Mouse (Mus musculus) layer of hippocampus, adult 11-12 months (tissue): ENCODE data around the gene Sec23ip.
A peak's percentile ranks its signal among the peaks of the same experiment; 100 is the strongest.
"Not testable (repeated sequence)": the region's sequence is repeated elsewhere in the genome, so short reads cannot be mapped to it uniquely, and the experiment has no call there.

Experiments used
- DNase-seq: peaks from one replicate; pipeline ENCODE4 v3.0.0; 2022; ENCODE audit warnings: low spot score

The Sec23ip gene

DNA sequence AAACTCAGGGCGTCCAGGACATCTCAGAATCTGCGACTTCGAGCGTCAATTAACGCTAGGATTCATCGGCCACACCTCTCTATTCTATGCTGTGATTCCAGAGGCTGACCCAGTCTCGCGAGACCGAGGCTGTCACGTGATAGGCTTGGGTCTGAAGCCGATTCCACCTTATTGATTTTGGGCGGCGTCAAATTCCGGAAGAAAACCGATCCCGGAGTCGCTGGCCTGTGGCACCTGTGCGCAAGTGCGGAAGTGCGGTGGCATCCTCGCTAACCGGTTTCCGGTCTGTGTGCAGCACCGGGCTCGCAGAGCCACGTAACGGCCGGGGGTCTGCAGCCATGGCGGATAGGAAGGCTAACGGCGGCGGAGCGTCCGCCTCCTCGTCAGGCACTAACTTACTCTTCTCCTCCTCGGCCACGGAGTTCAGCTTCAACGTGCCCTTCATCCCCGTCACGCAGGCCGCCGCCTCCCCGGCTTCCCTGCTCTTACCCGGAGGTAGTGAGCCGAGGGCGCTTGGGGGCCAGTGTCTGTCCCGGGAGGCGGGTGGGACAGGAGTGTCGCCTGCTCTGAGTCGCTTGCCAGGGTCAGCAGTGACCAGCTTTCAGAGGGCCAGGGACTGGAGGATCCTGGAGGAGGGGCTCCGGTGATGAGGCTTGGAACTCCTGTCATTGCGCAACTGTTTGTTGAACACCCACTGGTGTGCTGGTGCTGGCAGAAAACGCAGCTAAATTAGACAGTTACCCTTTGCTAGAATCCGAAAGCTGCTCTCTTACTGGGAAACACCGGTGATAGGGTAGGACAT, at the start of gene Sec23ip:
Sec23ip (plus strand) TSS at position 260 of the 802 bp plus-strand sequence.
- peak; percentile 99 for DNase-seq

DNA sequence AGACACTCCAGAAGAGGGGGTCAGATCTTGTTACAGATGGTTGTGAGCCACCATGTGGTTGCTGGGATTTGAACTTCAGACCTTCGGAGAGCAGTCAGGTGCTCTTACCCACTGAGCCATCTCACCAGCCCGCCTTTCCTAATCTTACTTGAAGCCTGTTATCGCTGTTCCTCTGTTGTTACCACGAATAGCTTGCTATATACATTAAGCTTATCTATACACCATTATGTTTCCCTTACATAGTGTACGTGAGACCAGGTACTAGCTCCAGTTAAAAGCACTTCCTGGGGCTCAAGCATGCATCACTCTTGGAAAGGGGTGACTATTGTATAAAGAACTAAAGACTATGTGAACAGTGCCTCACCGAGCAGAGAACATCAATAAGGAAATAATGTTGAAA, 44.8 kb upstream of the Sec23ip start:
- not testable (repeated sequence) for DNase-seq

DNA sequence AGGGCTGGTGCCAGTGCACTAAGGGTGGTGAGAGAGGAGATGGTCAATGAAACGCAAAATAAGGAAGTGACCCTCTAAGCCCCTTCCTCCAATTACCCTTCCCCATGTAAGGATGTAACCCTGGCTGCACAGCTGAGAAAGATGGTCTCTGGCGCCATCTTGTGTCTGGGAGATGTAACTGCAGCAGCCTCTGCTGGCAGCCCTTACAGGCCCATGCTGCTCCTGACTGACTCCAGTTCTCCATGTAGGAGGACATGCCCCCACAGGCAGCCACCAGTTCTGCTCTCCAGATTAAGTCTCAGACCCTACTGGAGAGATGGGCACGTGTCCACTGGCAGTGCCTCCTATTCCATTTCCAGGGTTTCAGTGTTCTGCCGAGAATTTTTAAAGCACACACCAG, 39.0 kb upstream of the Sec23ip start:
- peak; percentile 65 for DNase-seq

DNA sequence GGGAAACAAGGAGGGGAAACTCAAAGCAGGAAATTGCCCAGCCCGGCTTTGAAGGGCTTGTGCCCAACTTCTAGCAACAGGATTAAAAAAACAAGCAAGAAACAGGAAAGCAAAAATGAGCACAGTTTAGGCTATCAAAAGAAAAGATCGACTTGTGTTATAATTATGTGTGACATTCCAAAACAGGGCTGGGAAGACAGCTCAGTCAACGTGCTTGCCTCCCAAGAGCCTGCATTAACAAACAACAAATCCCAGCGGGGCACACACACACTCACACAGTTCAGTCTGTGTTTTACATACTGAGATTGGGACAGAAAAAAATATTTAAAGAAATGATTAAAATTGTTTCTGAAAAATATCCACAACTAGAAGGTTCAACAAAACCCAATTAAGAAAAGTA, 26.8 kb upstream of the Sec23ip start:
- no peak for DNase-seq

DNA sequence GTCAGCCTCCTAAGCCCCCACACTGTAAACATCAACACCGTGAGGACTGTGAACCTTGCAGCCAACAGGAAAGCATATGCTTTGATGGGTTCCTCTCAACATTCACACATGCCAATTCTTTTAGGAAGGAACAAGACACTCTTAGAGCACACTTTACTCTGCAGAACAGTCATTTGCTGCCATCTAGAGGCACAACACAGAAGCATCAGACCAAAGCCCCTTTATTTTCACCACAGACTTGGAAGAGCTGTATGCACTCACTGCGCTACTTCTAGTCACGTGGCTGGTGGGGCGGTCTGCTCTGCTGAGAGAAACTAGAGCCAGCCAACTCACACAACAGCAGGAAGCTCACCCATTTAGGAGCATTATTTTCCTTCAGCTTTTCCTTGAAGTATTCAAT, 20.0 kb upstream of the Sec23ip start:
- DNase-seq: peak; percentile 87

DNA sequence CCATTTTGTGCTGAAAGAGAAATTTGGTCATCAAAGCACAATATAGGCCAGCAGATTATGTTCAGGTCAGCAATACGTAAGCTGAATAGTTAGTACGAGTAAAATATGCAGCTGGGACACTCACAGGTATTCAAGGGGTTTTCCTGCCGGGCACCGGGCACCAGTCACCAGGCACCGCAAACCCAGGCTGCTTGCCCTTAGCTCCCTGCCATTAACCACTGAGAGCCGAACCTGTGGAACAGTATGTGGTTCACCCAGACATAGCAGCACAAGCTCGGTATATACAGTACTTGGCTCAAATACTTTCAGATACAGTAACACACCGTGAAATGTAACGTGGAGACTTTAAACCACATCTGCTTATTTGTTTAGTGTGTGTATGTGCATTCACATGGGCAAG, 19.6 kb upstream of the Sec23ip start:
- no peak for DNase-seq

DNA sequence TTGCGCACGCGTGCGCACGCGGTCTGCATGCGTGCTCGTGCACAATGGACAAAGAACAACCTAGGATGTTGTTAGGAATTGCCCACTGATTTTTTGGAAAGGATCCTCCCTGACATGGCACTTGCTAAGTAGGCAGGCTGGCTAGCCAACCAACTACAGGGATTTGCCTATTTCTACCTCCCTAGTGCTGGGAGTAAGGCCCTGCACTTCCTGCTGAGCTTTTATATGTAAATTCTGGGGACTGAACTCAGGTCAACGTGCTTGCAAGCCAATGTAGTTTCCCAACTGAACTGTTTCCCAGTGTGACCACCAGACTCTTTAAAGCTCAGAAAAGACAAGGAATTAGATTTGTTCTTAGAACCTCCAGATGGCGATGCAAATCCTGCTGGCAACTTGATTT, 17.7 kb upstream of the Sec23ip start:
- DNase-seq: no peak

DNA sequence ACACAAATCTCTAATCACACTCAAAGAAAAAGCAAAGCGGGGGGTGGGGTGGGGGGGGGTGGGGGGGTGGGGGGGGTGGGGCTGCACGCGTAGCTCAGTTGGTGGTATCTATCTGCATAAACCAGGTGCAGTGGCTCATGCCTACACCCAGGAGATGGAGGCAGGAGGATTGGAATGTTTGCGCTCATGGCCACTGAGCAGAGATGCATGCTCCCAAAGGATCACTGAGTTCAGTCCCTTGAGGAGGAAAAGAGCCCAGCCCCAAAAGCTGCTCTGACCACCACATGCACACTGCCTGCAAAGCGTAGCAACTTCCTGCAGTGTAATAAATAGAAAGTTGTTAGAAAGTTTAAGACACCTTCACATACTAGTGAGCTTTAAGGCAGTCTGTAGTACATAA, 17.0 kb upstream of the Sec23ip start:
- no peak for DNase-seq

DNA sequence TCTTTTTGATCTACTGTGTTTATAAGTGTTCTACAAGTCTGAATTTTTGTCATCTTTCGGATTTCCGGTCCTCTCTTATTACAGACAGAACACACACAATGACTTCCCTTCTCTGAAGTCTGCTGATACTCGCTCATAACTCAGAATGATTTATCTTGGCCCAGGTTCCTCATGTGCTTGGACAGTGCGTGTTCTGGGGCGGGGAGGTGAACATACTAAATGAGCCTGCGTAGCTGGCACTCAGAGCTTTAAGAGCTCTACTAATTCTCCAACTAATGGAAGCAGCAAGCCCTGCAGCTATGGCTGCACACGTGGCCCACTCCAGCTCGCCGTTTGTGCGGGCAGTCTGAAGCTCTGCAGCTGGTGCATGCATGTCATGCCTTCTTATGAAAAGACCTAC, 16.0 kb upstream of the Sec23ip start:
- DNase-seq: no peak

DNA sequence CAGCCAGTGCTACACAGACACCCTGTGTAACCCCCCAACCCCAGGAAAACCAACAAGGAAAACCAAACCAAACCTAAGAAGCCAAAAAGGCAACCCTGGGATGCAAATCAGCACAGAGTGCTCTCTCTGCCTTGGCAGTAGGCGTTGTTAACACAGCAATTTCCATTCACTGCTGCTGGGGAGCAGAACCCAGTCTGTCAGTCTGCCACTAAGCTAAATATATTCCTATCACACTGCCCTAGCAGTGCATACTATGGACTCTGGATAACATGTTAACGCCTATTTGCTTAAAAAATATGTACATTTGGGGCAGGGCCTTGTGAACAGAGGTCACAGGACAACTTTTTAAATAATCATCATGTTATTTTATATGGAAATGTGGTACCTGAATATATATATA, 13.2 kb upstream of the Sec23ip start:
- no peak for DNase-seq

DNA sequence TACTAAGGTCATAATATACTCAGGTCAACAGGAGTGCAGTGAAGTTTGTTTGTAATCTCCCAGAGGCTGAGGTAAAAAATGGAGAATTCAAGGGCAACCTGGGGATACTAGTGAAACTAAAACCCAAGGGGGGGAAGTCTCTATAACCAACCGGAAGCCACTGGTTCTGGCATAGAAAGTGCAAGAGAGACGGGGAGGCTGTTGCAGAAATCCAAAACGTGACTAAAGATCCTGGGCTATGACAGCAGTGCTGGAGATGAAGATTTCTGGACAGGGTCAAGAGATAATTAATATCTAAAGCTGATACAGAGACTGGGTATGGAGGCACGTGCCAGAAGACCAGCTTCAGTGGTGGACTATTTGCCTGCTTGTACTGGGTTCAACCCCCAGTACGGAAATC, 6.7 kb upstream of the Sec23ip start:
- DNase-seq: no peak

DNA sequence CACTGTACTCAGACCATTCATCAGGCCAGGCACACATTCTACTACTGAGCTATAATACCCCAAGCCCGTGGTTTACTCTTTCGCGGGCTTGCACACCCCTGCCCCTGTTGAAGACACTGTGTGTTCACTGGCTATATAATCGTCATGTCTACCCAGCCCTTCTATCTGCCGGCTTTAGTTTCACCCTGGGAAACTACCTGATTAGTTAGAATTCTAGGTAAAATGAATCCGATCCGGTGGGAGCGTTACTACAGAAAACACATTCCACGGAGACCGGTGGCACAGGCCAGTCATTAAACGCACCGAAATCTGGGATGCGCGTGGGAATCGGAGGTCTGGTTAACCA, 5.7 kb upstream of the Sec23ip start:
- no peak for DNase-seq

DNA sequence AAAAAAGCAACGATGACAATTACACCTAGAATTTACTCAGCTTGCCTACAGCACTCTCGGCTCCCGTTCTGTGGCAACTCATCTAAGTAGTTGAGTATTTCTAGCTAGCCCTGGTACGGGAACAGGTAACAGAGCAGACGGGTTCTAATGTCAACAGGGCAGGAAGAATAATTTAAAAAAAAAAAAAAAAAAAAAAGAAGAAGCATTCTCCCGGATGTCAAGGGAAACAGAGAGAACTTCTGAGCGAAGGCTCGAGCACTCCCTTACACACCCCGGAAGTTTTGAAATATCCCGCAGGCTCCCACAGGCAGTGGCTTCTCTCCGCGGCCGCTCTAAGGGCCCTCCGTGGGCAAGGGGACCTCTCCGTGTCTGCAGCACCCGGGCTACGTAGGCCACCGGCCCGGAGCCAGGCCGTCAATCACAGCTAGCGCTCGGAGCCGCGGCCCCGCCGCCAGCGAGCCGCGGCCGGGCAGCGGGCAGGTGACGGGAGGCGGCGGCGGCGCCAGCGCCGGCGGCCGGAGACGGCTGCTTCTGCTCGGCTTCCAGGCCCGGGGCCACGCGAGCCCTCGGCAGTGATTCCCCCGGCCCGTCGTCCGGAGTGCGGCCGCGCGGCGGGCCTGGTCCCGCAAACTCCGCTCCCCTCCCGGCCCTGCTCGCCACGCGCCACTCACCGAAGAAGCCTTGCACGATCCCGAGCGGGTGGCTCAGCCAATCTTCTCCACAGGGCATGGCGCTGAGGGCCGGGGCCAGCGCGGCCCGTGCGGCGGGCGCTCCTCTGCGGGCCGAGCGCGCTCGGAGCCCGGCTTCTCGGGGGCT, 5.1 kb upstream of the Sec23ip start:
- peak; percentile 37 for DNase-seq

DNA sequence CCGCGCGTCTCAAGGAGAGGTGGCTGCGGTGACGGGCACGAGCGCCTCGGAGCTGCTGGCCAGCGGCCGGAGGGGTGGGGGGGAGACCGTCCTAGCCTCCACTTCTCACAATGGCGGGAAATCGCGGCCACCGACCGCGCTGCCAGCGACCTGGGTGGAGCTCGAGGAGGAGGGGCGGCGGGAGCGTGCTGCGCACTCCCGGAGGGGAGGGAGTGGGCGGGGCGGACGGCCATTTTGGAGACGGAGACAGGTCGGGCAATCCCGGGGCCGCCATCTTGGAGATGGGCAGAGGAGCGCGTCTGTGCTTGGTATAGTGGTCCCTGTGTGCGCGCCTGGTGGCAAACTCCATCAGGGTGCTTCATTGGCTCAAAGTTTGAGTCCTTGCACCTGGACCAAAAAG, 4.4 kb upstream of the Sec23ip start, which contains the start of gene Mcmbp:
Mcmbp (minus strand) TSS at position 162 of the 400 bp plus-strand sequence.
- peak; percentile 96 for DNase-seq

DNA sequence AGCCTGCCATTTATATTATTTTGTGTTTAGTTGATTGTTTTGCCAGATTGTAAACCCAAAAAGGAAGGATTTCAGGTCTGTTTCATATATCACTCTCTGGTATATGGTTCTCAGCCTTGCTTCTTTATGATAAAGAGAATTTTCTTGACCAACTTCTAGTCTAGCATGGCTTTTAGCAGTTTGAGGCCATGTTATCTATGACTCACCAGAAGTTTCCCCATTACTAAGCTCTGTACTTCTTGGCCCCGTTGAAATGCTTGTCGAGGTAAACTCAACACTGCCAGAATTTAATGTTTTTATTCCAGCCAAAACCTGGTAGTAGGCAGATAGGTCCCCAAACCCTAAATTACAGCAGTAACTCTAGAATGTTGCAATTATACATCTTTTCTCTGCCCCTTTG, 845 bp upstream of the Sec23ip start:
- no peak for DNase-seq

DNA sequence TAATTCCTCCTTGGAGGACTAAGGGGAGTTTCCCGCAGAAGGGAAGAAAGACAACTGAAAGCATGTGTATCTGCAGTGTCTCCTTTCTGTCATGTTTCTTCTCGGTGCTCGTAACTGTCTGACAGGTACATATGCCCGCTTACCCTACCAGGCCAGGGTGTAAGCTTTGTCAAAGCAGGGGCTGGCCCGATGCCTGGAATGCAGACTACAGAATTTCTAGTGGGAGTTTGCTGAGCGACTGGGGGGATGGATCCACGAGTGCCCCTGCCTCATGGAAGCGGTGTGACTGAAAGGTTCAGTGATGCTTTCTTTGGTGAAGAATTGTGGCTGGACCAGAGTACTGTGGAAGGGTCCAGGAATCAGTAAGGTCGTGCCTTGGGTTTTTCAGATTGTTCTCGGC, 1.4 kb downstream of the Sec23ip start:
- DNase-seq: no peak

DNA sequence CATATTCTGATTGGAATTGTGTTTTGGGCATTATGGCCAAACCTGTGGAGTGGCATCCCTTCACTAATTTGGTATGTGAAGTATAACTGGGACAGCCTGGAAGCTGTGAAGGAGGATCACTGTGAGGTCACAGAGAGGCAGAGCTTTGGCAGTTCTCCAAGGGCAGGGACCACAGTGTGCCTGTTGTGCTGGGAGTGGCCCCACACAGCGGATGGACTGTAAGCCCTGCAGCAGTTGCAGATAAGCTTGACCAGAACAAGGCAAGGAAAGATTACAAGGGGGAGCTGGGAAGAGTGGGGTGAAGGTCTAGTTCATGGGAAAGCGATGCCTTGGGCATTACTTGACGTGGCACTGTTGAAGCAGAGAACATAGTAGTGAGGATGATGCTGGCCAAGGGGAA, 4.0 kb downstream of the Sec23ip start:
- peak; percentile 73 for DNase-seq

DNA sequence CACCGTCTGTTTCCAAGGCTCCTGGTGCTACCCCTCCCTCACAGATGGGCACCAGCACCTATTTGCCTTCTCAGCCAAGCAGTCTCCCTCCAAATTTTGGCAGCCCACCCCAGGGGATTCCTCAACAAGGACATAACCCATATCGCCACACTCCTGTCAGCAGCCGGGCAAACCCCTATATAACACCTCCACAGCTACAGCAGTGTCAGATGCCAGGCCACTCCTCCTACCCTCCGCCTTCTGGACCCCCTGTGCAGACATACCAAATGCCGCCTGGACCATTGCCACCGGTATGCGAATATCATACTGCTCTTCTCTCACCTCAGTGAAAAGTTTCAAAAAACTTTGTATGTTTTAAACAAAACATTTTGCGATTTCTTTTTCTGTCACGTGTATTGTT, 5.6 kb downstream of the Sec23ip start:
- no peak for DNase-seq

DNA sequence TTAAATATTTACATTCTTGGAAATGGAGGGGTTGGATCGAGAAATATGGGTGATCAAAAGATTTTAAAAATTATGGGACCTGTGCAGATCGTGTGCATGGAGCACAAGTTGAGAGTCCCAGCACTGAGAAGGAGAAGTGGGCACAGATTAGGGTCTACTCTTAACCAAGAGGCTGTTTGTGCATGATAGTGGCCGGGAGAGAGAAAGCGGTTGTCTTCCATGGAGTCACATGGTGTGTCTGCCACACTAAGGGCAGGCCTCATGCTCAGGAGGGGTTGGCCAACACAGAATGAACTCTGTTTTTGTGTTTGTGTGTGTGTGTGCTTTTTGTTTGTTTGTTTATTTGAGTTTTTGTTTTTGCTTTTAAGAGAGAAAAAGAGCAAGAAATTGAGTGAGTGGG, 7.3 kb downstream of the Sec23ip start:
- no peak for DNase-seq

DNA sequence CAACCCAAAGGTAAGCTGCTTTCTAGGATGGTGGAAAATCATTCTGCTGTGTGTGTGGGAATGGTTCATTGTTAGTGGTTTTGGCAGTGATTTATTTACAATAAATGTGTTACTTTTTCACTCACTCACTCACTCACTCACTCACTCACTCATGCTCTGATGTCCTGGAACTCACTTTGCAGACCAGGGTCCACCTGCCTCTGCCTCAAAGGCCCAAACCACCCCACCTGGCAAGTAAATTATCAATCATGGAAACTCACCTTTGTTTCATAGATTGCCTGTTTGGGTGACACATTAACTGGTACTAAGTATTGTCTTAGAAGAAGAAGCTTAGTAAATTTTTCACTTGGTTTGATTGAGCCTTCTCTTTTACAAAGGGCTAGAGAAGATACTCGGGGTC, 10.7 kb downstream of the Sec23ip start:
- no peak for DNase-seq

DNA sequence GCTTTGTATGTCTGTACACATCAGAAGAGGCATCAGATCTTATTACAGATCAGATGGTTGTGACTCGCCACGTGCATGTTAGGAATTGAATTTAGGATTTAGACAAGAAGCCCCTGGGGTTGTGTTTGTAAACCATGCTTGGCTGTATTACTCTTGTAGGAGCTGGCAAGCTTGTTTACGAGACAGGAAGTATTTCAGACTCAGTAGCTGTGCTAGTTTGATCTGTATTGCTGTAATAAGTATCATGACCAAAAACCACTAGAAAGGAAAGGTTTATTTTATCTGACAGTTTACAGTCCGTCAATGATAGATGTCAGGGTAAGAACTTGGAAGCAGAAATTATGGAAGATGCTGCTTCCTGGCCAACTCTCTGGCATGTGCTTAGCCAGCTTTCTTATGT, 14.2 kb downstream of the Sec23ip start:
- no peak for DNase-seq

DNA sequence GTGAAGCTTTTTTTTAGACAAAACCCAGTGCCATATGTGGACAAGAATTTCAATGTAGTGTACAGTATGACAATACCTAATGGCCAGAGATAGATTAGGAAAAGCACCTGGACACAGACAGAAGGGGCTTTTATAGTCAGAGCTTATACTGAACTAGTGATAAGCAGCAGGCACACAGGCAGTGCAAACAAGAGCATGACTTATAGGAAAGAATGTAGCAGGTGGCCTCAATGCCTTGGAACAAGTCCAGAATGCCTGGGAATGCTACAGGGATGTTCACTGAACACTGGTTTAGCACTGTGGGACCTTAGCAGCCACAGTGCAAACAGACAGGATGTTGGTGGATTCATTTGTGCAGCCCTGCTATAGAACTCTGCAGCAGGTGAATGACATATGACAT, 22.0 kb downstream of the Sec23ip start:
- DNase-seq: no peak

DNA sequence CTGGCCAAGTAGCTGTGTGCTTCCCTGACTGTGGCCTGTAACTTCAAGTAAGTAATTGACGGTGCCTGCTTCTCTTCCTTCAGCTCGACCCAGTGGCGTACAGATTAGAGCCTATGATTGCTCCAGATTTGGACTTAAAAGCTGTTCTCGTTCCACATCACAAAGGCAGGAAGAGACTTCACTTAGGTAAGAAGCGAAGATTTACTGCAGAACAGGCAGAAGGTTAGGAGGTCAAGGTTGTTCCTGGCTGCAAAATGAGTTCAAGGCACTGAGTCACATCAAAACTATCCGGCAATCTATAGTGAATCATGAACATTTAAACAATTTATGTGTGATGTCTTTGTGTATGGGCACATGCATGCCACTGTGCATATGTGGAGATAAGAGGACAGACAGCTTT, 32.5 kb downstream of the Sec23ip start:
- no peak for DNase-seq

DNA sequence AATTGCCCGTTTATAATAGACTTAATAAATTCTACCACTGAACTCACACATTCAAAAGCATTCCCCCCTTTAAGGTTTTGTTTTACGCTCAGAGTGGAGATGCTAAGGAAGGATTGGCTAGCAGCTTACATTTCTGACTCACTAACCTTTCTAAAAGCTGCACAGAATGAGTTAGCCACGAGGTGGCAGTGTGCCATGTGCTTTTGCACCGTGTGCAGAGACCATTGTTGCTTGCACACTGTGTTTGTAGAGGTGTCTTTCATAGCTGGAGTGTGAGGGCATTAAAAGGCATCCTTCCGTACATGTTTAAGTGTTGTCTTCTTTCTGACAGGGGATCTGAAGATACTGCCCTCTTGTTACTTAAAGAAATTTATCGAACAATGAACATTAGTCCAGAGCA, 34.6 kb downstream of the Sec23ip start:
- peak; percentile 65 for DNase-seq
